Mouse (Mus musculus): ENCODE measurements around the gene Mib2.

Mib2 gene

DNA sequence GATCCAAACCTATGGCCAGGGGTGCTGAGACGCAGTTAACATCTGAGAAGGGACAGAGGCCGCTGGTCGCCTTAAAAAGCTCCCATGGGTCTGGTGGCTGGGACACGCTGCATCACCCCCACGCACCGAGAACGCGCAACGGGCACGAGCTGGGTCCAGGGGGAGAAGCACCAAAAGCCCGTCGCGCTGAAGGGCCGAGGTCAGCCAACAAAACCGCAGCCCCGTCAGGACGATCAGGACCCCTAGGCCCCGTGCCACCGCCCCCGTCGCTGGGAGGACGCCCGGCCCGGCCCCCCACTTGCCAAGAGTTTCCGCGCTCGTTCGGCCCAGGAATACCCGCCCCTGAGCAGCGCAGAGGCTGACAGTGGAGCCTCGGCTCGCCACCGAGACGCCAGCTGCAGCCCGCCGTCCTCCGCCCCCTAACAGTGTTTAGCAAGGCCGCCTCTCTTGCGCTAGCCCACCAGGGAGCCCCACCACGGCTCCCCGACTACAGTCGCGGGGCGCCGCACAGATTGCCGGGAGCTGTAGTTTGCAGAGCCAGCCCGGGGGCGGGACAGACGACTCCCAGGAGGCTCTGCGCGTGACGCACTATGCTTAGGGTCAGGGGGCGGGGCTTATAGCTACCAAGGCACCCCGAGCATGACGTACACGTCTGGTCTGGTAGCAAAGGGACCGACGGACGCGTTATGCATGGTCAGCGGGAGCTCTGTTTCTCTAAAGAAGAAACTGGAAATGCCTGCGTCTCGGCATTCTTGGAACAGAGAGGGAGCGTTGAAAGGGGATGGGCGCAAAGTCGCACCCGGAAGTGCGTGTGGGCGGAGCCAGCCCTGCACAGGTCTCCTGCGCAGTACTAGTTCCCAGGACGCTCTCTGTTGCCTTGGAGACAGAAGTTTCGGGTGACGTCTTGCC is at the start of gene Mib2:
Mib2 (minus strand) TSS at position 510 of the 909 bp plus-strand sequence.
- in situ Hi-C loops (cut with MboI; ENCODE audit: unreplicated experiment in 2 of 2) = no loop called here

DNA sequence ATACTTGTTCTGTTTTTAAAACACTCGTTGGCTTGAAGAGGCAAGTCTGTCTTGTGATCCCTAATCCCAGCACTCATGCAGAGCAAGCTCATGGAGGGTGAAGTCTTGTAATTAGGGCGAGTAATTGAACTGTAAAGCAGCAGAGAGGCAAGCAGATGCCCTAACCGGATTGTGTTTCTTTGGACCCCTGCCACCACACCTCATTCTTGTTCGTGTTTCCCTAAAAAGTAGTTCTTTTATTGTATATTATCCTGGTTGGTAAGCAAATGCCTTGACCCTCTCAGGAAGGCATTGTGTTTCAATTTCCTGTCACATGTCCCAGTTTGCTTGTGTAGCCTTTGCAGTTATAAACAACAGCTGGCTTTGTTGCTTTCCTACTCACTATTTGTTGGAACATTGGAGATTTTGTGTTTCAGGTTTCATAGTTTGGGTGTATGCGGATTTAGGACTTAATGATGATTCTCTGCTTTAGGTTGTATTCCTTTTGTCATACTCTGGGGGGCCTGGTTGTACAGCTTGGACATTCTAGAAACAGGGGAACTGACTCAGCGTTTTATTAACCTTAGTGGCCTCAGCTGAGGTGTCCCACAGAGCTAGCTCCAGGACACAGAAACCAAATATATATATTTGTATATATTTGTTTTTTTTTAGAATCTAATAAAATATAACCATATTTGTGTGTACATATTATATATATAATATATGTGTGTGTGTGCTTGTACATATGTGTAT is 41.7 kb upstream of the Mib2 start:
- in situ Hi-C loops (cut with MboI; ENCODE audit: unreplicated experiment in 2 of 2) = no loop called here

DNA sequence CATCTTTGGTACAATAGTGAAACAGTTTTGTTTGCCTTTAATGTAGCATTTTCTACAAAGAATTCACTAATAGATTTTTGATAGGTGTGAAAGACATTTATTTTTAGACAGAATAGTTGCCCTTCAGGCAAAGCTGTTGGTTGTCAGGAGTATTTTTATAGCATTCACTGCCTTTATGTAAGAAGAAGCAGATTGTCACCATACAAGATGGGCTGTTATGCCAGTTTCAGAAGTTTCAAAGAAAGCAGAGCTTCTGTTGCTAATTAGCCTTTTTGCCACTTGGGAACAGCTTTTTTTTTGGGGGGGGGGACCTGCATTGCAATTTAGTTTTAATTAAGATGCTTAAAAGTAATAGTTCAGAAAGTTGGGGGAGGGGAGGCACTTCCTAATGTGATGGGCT is 40.0 kb upstream of the Mib2 start:
- in situ Hi-C loops (cut with MboI; ENCODE audit: unreplicated experiment in 2 of 2) = no loop called here

DNA sequence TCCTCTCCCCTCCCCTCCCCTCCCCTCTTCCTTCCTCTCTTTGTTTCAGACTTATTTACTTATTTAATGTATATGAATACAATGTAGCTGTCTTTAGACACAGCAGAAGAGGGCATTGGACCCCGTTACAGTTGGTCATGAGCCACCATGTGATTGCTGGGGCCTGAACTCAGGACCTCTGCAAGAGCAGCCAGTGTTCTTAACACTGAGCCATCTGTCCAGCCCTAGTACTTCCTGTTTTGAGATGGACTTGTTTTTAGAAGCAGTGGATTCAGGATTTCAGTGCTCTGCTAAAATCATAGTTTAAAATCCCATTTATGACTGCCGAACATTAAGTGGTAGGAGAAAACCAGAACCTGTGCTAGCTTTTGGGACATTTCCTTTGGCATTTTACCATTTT is 39.6 kb upstream of the Mib2 start:
- in situ Hi-C loops (cut with MboI; ENCODE audit: unreplicated experiment in 2 of 2) = no loop called here

DNA sequence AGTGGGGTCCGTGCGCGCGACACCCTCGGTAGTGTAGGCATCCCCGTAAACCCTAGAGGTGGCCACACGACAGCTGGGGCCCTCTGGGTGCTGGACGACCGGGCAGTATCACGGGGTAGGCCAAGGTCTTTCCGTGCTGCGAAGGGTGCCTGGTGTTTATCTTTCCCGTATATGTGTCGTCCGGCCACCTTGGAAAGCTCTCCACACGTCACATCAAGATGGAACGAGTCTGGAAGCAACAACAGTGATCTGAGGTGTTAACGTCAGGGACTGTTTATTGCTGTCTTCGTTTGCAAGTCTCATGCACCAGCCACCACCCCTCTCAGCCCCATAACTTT is 36.6 kb upstream of the Mib2 start:
- in situ Hi-C loops (cut with MboI; ENCODE audit: unreplicated experiment in 2 of 2) = no loop called here

DNA sequence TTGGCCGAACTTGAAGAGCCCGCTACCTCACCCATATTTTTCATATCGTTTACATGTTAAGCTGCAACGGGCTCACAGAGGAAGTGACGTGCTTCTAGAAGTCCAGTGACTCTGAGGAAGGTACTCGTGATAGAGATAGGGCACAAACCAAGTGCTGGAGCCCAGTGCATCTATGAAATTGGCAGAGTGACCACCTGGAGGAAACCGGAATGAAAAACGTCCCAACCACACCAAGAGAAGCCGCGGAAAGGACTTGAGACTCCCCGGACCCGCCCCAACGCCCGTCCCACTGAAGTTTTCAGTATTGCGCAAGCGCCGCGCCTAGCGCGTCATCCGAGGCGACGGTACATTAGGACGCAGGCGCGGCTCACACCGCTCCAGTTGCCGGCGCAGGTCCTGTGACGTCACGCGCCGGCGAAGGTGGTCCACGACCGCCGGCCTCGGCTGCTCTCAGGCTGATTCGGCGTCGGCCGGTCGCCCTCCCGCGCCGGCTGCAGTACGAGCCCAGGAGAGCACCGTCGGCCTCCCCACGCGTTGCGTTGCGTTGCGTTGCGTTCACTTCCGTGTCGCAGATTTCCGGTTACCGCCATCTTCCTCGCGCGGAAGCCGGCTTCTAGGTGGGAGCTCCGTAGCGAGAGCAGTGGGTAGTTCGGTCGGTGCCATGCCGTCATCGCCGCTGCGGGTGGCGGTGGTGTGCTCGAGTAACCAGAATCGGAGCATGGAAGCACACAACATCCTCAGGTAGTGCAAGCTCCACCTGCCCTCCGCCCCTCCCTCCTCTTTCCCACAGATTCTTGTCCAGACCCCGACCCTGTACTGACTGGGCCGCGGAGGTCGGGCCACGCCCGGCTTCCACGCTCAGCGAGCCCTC is 36.0 kb upstream of the Mib2 start, which contains the start of gene Ssu72:
Ssu72 (plus strand) TSS at position 80 of the 871 bp plus-strand sequence.
- in situ Hi-C loops (cut with MboI; ENCODE audit: unreplicated experiment in 2 of 2) = no loop called here

DNA sequence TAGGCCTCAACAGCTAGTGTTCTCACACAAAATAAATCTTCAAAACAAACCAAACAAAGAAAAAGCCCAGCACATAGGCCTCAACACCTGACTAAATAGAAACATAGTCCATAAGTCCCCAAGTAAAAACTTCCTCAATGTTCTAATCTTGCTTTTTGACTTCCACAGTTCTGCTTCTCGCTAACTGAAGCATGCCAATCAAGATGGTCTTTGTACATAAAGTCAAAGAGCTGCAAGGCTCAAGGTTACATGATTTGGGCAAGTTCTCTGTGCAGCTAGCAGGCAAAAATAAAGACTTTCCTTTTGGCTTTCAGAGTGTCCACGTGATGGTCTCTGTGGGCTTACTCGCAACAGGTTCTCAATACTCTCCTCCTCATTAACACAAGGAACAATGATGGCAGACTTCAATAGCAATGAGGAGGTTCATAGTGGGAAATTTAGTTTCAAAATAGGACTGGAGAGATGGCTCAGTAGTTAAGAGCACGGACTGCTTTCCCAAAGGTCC is 34.5 kb upstream of the Mib2 start:
- in situ Hi-C loops (cut with MboI; ENCODE audit: unreplicated experiment in 2 of 2) = no loop called here

DNA sequence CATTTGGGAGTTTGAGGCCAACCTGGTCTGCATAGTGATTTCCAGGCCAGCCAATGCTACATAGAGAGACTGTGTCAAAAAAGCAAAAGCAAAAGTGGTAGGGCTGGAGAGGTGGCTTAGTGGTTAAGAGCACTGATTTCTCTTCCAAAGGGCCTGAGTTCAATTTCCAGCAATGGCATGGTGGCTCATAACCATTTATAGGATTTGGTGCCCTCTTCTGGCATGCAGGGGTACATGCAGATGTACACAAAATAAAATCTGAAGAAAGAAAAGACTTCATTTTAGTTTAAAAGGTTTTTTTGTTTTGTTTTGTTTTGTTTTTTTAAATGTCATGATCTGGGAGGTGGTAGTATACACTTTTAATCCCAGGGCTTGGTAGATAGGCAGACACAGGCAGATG is 31.4 kb upstream of the Mib2 start:
- in situ Hi-C loops (cut with MboI; ENCODE audit: unreplicated experiment in 2 of 2) = no loop called here

DNA sequence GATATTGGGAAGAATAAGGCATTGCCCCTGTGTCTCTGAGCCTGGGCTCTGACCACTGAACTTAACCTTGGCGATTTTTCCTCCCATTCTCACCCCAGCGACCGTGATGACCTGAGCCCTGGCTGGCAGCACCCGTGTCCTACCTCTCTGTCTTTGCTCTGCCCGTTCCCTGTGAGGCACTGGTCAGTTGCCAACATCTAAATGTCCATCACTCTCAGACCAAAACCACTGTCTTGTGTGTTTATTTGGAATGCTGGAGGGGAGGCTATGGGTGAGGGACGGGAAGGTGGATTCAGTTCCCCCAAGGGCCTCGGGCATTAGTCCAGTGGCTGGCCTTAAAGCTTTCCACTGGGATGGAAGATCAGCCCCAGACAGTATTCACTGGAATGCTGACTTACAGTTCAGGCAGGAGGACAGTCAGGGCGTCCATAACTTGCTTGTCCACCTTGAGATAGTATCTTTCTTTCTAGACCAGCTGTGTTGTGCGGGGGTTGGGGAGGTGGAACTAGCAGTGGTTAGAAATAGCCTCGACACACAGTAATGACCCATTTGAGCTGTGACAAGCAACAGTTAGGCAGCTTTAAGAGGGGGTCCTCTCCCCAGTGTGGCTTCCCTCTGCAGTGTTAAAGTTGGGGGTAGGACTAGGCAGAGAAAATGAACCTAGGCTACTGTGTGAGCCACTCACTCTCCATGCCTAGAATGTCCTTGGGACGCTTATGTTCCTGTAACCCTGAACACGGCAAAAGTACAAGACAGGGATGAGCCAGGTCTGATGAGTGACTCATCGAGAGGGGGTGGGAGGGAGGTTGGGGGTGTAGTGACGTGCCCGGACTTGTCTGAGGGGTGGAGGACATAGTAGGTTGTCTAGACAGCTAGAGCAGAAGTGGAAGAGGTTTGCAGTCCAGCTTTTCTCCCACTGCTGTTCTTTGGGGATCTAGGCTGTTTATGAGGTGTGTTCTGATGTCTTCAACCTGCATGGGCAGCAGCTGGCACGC is 27.6 kb upstream of the Mib2 start:
- in situ Hi-C loops (cut with MboI; ENCODE audit: unreplicated experiment in 2 of 2) = loop anchor here (5.0 to 25.0 kb wide), 6 partner anchors 39 to 609 kb away; partner anchors contain the start of genes Morn1 (in 1 of the 2) and Rer1 (in 1 of the 2)

DNA sequence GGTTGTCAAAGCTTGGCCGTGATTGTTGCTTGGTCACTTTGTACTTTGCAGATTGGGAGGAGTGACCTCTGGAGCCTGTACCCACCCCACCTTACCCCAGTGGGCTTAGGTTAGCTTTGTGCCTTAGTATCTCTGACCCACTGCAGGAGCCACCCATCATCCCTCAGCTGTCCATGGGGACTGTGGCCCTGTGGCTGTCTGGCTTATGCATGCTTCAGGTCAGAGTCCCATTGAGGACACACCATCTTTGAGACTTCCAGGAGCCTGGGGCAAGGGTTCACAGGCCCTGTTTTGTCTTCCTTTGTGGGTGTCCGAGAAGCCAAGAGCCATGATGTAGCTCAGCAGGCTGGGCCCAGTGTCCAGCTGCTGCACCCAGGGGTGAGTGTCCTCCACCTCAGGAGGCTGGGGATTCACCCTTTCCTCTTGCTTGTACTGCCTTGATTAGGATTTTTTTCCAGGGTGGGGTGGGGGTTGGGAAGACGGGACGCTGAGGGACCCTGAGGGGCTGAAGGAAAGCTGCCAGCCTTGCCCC is 26.6 kb upstream of the Mib2 start:
- in situ Hi-C loops (cut with MboI; ENCODE audit: unreplicated experiment in 2 of 2) = loop anchor here (5.0 to 25.0 kb wide), 6 partner anchors 38 to 608 kb away; partner anchors contain the start of genes Morn1 (in 1 of the 2) and Rer1 (in 1 of the 2)

DNA sequence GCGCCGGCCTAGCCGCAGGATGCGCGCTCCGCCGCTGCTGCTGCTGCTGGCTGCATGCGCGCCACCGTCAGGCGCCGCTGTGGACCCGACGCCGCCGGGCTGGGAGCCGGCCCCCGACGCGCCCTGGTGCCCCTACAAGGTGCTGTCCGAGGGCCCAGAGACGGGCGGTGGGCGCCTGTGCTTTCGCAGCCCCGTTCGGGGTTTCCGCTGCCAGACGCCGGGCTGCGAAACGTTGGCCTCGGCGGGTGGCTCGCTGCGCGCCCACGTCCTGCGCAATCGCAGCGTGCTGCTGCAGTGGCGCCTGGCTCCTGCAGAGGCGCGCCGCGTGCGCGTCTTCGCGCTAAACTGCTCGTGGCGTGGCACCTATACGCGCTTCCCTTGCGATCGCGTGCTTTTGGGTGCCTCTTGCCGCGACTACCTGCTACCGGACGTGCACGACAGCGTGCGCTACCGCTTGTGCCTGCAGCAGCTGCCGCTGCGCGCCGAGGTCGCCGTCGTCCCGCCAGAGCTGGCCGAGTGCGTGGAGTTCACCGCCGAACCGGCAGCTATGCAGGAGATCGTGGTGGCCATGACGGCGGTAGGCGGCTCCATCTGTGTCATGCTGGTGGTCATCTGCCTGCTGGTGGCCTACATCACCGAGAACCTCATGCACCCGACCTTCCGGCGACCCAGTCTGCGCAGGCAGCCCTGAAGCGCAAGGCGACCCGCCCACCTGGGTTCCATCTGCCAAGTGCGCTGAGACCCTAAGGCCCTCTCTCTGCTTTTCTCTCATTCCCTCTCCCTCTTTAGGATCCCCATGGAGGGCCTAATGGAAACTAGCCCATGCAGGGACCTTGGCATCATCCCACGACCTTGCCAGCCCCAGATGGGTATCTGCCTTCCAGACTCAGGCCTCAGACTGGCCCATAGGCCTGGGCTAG is 25.7 kb upstream of the Mib2 start:
- in situ Hi-C loops (cut with MboI; ENCODE audit: unreplicated experiment in 2 of 2) = loop anchor here (5.0 to 25.0 kb wide), 6 partner anchors 37 to 607 kb away; partner anchors contain the start of genes Morn1 (in 1 of the 2) and Rer1 (in 1 of the 2)

DNA sequence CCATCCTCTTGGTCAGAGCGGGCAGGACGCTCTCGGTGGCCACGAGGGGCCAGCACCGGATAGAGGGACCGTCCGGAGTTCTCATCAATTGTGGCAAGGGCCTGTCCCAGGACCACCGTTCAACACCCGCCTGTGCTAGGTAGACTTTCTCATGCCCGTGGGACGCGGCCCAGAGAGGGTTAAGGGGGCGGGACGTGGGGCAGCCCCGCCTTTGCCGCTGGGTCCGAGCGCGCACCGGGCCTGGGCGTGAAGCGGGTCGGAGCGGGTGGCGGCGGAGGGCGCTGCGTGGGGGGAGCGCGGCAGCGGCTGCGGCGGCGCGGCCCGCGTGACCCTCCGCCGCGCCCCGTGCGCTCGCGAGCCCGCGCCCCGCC is 25.1 kb upstream of the Mib2 start, which contains the start of gene Fndc10:
Fndc10 (plus strand) TSS at position 232 of the 371 bp plus-strand sequence.
- in situ Hi-C loops (cut with MboI; ENCODE audit: unreplicated experiment in 2 of 2) = loop anchor here (10.0 to 25.0 kb wide), 4 partner anchors 61 to 607 kb away; partner anchors contain the start of genes Morn1 (in 1 of the 2) and Rer1 (in 1 of the 2)

DNA sequence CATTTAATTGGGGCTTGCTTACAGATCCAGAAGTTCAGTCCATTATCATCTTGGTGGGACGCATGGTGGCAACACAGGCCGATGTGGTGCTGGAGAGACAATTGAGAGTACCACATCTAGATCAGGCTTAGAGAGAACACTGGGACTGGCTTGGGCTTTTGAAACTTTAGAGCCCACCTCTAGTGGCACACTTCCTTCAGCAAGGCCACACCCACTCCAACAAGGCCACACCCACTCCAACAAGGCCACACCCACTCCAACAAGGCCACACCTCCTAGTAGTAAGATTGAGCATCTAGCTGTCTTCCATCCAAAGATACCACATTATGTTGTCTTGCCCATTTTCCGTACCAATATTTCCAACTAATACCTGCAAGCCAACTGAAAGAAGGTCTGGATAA is 23.4 kb upstream of the Mib2 start:
- in situ Hi-C loops (cut with MboI; ENCODE audit: unreplicated experiment in 2 of 2) = loop anchor here (10.0 to 25.0 kb wide), 4 partner anchors 62 to 605 kb away; partner anchors contain the start of genes Morn1 (in 1 of the 2) and Rer1 (in 1 of the 2)

DNA sequence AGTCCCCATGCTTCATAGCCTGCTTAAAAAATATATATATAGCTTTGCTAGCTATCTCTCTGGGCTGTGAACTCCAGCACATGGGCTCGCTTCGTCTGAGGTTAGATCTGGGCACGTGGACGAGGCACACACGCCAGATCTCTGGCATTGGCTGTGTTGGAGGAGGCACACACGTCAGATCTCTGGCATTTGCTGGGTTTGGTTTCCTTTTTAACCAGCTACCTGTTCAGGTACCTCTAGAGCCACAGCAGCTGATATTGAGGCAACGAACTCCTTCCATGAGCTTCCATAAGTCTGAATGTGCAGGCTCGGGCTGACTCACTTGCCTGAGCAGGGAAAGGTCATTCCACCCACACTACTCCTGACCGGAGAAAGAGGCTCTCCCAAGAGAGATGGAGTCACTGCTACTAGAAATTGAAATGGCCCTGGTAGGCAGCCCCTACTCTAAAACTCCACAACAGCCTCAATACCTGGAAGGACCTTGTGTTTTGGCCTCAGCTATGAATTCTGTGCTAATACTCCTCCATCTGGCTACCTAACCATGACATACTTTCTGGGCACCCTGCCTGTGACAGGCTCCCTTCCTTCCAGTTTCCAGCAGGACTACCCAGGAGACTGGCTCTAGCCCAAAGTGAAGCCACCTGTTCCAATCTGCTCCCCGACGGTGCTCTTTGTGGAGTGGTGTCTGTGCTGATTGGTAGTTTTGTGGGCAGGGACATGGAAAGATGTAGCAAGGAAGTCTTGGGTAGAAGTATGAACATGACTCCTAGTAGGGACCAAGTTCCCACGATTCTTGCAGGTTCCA is 21.8 kb upstream of the Mib2 start:
- in situ Hi-C loops (cut with MboI; ENCODE audit: unreplicated experiment in 2 of 2) = loop anchor here (10.0 to 25.0 kb wide), 4 partner anchors 64 to 603 kb away; partner anchors contain the start of genes Morn1 (in 1 of the 2) and Rer1 (in 1 of the 2)

DNA sequence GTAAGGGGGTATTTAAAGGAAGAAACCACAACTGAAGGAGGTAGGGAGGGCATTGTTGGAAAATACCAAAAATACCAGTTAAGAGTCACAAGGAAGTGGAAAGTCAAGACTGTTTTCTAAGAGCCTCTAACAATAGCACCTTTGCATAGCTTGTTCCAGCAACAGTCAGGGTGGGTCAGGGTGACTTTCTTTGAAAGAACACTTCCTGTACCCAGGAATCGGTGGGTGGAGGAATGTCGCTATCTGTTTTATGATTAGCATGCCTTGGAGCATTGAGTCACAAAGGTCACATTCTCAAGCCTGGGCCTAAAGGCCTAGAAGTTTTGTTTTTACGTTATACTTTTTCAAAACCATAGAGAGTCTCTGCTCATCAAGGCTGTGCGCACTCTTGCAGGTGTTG is 18.8 kb upstream of the Mib2 start:
- in situ Hi-C loops (cut with MboI; ENCODE audit: unreplicated experiment in 2 of 2) = loop anchor here in 1 of 2 experiments (25.0 kb wide), 1 partner anchor 600 kb away; the partner anchor contains the start of genes Morn1 and Rer1

DNA sequence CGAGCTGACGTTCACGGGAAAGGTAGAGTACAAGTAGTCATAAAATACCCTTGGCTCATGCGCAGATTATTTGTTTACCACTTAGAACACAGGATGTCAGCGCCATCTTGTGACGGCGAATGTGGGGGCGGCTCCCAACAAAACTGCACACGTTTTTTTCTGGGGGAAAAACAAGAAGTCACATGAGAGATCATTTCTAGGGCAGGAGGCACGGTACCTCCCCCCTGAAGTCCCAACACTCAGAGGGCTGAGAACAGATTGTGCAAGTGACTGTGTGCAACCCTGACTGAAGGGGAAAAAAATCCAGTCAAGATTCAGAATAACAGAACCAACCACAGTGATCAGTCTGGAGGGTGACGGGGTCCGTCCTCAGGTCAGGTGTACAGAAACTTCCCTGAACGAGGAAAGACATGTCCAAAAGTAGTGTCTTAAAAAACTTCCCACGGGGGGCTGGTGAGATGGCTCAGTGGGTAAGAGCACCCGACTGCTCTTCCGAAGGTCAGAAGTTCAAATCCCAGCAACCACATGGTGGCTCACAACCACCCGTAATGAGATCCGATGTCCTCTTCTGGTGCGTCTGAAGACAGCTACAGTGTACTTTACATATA is 14.8 kb upstream of the Mib2 start:
- in situ Hi-C loops (cut with MboI; ENCODE audit: unreplicated experiment in 2 of 2) = loop anchor here in 1 of 2 experiments (25.0 kb wide), 1 partner anchor 596 kb away; the partner anchor contains the start of genes Morn1 and Rer1
